Mouse (Mus musculus) Muller cell, postnatal 12 days (primary cell): Measurements from ENCODE around the gene Olfr891.
"Not testable (repeated sequence)": the region's sequence is repeated elsewhere in the genome, so short reads cannot be mapped to it uniquely, and the experiment has no call there.

Experiments used
- DNase-seq: peaks from one replicate; pipeline ENCODE4 v3.0.0-alpha.2; 2015; ENCODE audit errors: inconsistent ontology term

The Olfr891 gene

GRCm38 (mm10) chr9:38180721-38181120 lies at the start of gene Olfr891:
Gene Olfr891, minus strand, starts transcription at chr9:38180821.
- DNase-seq = no peak

GRCm38 (mm10) chr9:38217755-38218154 lies 37.1 kb upstream of the Olfr891 start, which contains the start of gene Olfr894:
Gene Olfr894, plus strand, starts transcription at chr9:38218055.
- no peak for DNase-seq

- no peak for DNase-seq
Observed at GRCm38 (mm10) chr9:38208065-38208464, 27.4 kb upstream of the Olfr891 start, which contains the start of gene Olfr893. Gene Olfr893, plus strand, starts transcription at chr9:38208365.

GRCm38 (mm10) chr9:38168341-38168740 lies 12.3 kb downstream of the Olfr891 start:
- not testable (repeated sequence) for DNase-seq

- DNase-seq = no peak
Observed at GRCm38 (mm10) chr9:38142217-38142616, 38.4 kb downstream of the Olfr891 start, which contains the start of gene Olfr890. Gene Olfr890, plus strand, starts transcription at chr9:38142517.
